In the genomic region with DNA sequence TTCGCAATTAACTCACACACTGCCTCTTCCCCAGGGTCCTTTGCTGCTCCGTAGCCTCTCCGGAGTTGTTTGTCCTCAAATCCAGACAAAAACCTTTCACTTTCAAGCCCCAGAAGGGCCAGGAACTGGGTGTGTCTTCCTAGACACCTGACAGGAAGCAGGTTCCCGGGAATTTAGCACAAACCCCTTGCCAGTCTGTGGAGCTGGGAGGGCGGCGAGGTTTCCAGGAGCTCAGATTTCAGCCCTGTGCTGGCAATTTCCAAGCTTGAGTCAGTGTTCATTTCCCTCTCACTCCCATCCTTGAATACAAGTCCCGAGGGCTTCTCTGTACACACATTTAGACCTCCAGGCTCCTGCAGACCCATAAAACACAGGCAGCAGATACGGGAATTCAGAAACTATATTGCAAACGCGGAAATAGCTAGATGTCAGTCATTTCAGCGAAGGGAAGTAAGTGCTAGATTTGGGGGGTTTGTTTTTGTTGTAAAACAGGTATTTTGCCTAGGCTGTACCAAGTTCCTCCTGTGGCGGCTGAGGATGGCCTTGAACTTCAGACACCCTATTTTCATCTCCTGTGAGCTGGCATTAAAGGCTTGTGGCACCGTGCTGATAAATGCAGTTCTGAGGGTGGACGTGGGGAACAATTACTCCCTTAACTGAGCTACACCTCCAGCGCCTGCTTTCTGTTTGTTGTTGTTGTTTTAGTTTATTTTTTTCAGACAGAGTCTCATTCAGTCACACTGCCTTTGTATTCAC, we compare ENCODE assay signal across 8 mouse cellular contexts. TPM values are rescaled to one million over a fixed set of nuclear protein-coding genes. Genes with fewer than 3 reads are reported as not detected.
A peak's percentile ranks its signal among the peaks of the same experiment; 100 is the strongest.
DNase-seq lines count a peak whose midpoint lies in the region; ATAC-seq lines count a peak whose summit lies in the region.

No protein-coding gene starts in this region.

- H3K9me3 ChIP-seq in lung, embryonic 15.5 days, result no peaks in the 10 kb centered on the region
- H3K9me3 ChIP-seq in forebrain, embryonic 16.5 days (ENCODE audit: control insufficient read depth, low read length), result no peaks in the 10 kb centered on the region

- H3K27ac ChIP-seq in lung, embryonic 15.5 days, result peak overlapping the region; percentile 67
- no peak overlapping the region for H3K27ac ChIP-seq in forebrain, embryonic 16.5 days (ENCODE audit: low read length)

- peak overlapping the region; percentile 44 for H3K4me2 ChIP-seq in lung, embryonic 15.5 days
- no peak overlapping the region for H3K4me2 ChIP-seq in forebrain, embryonic 16.5 days (ENCODE audit: low read length)

- no peak for ATAC-seq in lung, embryonic 15.5 days (ENCODE audit: borderline replicate concordance, extremely low read depth, low FRiP score, low TSS enrichment)
- no peak for ATAC-seq in forebrain, embryonic 16.5 days

- no peak for DNase-seq in lung, postnatal 25 days (ENCODE audit: low spot score)
- peak; percentile 55 to 68 for DNase-seq in heart, adult 9 months (ENCODE audit: low spot score in 2 of 2)
- DNase-seq in kidney, postnatal 4 days, result peak; percentile 35 to 62
- no peak for DNase-seq in cerebellum, adult 11-12 months
- no peak for DNase-seq in spleen, postnatal 14 days (ENCODE audit: low spot score in 2 of 2)
- DNase-seq in ovary, postnatal 14 days (ENCODE audit: low spot score), result no peak

- peaks cover 24% of the 10 kb centered on the region for H3K4me1 ChIP-seq in lung, embryonic 15.5 days
- H3K4me1 ChIP-seq in forebrain, embryonic 16.5 days (replicated peaks; ENCODE audit: control insufficient read depth, insufficient read depth, low read length), result no peaks in the 10 kb centered on the region

- no peak overlapping the region for H3K9ac ChIP-seq in lung, embryonic 15.5 days
- H3K9ac ChIP-seq in forebrain, embryonic 16.5 days (replicated peaks; ENCODE audit: low read depth, low read length), result no peak overlapping the region

- H3K4me3 ChIP-seq in lung, embryonic 15.5 days, result peak overlapping the region; percentile 16
- H3K4me3 ChIP-seq in forebrain, embryonic 16.5 days (replicated peaks; ENCODE audit: low read length), result no peak overlapping the region

- H3K36me3 ChIP-seq in lung, embryonic 15.5 days, result no peaks in the 10 kb centered on the region
- H3K36me3 ChIP-seq in forebrain, embryonic 16.5 days (ENCODE audit: control insufficient read depth, insufficient read depth), result no peaks in the 10 kb centered on the region

- 37% methylated on average over 15 of the region's 15 CpGs for whole genome bisulfite sequencing in lung, embryonic 15.5 days
- 55% methylated on average over 15 of the region's 15 CpGs for WGBS in forebrain, embryonic 16.5 days

- H3K27me3 ChIP-seq in lung, embryonic 15.5 days, result no peaks in the 10 kb centered on the region
- H3K27me3 ChIP-seq in forebrain, embryonic 16.5 days (replicated peaks; ENCODE audit: control insufficient read depth, insufficient read depth, low read length), result peaks cover 2% of the 10 kb centered on the region; the same call in 1 of the 2 replicates

RNA-seq across cellular contexts. Expression of a gene that starts 33.4 kb away (rescaled TPM):
- 18.3 and 18.8 TPM in 2 replicates for polyA plus RNA-seq in lung, embryonic 15.5 days (2015; fragmentation: Nextera tagmentation; extraction: Ambion mirVana)
- polyA plus RNA-seq in forebrain, embryonic 16.5 days (2015; fragmentation: Nextera tagmentation; extraction: Ambion mirVana), result 37.5 and 40.7 TPM in 2 replicates

RNA-seq across cellular contexts. Expression of a gene that starts 57.5 kb away (rescaled TPM):
- 88.7 and 90.7 TPM in 2 replicates for polyA plus RNA-seq in lung, embryonic 15.5 days (2015; fragmentation: Nextera tagmentation; extraction: Ambion mirVana)
- polyA plus RNA-seq in forebrain, embryonic 16.5 days (2015; fragmentation: Nextera tagmentation; extraction: Ambion mirVana), result 33.7 and 36.2 TPM in 2 replicates

Comparison
In these comparisons a context has a peak if more than half of its experiments do, and no peak if none do; other contexts are left out.
1. DNase-seq: peak in heart, adult 9 months (2 of 2) and kidney, postnatal 4 days (2 of 2); none in lung, postnatal 25 days (single experiment), cerebellum, adult 11-12 months (single experiment), spleen, postnatal 14 days (0 of 2) and ovary, postnatal 14 days (single experiment).